Mouse (Mus musculus) liver, postnatal 0 days (tissue): ENCODE results near the gene Fndc7.

Source experiments
- CTCF ChIP-seq: sonication (generic); IDR thresholded peaks from 2 replicates; pipeline ENCODE4 v1.5.1; 2016; ENCODE audit warnings: antibody characterized with exemption, low read depth
- EP300 ChIP-seq: IDR thresholded peaks from 2 replicates; pipeline ENCODE4 v1.6.1; 2016; ENCODE audit warnings: antibody characterized with exemption, low read depth, mild to moderate bottlenecking

DNA sequence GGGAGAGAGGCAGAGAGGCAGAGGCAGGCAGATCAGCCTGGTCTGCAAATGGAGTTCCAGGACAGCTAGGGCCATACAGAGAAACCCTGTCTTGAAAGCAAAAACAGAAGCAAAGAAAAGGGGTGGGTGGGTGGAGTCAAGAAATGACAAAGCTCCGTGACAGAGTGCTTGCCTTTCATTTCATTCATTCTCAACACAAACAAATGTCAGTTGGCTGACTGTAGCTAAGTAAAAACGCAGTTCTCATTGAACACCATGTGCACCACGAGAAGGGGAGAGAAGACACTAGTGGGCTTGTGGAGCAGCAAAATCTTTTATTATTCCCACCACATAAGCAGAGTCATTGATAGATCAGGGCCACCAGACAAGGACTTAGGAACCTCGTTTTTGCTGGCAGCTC lies 27.0 kb upstream of the Fndc7 start:
- TF ChIP-seq CTCF (no peak), EP300 (no peak)
